Comparison of ENCODE assay signal across 21 mouse cellular contexts in the genomic region with DNA sequence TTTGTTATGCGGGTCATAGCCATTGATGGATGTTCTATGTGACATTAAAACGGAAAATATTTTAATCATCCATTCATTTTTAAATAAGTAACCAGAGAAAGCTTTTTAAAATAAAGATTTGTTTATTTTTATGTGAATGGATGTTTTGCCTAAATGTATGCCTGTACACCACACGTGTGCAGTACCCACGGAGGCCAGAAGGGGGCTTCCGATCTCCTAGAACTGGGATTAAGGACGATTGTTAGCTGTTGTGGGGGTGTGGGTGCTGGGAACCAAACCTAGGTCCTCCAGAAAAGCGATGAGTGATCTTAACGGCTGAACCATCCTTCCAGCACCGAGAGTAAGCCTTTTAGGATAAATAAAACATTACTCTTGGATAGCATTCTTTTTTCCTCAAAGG. TPM values are rescaled to one million over a fixed set of nuclear protein-coding genes. Genes with fewer than 3 reads are reported as not detected.
DNase-seq lines count a peak whose midpoint lies in the region; ATAC-seq and TF ChIP-seq lines count a peak whose summit lies in the region.
"Had no signal": no experiment of that assay in that cellular context is flagged by ENCODE, and none has a peak within 500 bp of the region (broad histone marks: within the 10 kb centered on the region; RNA-seq: fewer than 3 reads in every experiment).

No protein-coding gene starts in this region.

- intact Hi-C loops in heart, adult 2 months (cut with DNase I): no loop called here

- ATAC-seq in heart, embryonic 12.5 days (ENCODE audit: insufficient number of reproducible peaks, low FRiP score): no peak
- no peak for ATAC-seq in lung, embryonic 14.5 days (ENCODE audit: insufficient read depth)
- ATAC-seq: hindbrain, postnatal 0 days had no signal

- no peaks in the 10 kb centered on the region for H3K36me3 ChIP-seq in heart, adult 2 months (ENCODE audit: control insufficient read depth, insufficient read depth, low read length)
- H3K36me3 ChIP-seq in heart, embryonic 12.5 days: no peaks in the 10 kb centered on the region
- no peaks in the 10 kb centered on the region for H3K36me3 ChIP-seq in lung, embryonic 14.5 days (ENCODE audit: insufficient read depth)
- H3K36me3 ChIP-seq in ES-Bruce4 (ENCODE audit: control insufficient read depth, insufficient read depth, low read length, poor library complexity, severe bottlenecking): no peaks in the 10 kb centered on the region
- H3K36me3 ChIP-seq: embryonic facial prominence, embryonic 15.5 days; forebrain, embryonic 10.5 days; heart, embryonic 13.5 days; limb, embryonic 15.5 days; neural tube, embryonic 12.5 days had no signal

- H3K27ac ChIP-seq in heart, adult 2 months: no peak overlapping the region
- no peak overlapping the region for H3K27ac ChIP-seq in heart, embryonic 12.5 days (ENCODE audit: poor library complexity, severe bottlenecking)
- no peak overlapping the region for H3K27ac ChIP-seq in lung, embryonic 14.5 days (ENCODE audit: low read depth)
- no peak overlapping the region for H3K27ac ChIP-seq in ES-Bruce4 (ENCODE audit: insufficient read depth, low read length)
- no peak overlapping the region for H3K27ac ChIP-seq in bone marrow, adult 2 months (ENCODE audit: control insufficient read depth, insufficient read depth, low read depth, low read length, poor library complexity)
- H3K27ac ChIP-seq: embryonic facial prominence, embryonic 15.5 days; forebrain, embryonic 10.5 days; heart, embryonic 13.5 days; hindbrain, postnatal 0 days; limb, embryonic 15.5 days; neural tube, embryonic 12.5 days had no signal

- TF ChIP-seq CTCF in heart, adult 2 months (IDR thresholded peaks at IDR 0.05): peak; percentile 30
- TF ChIP-seq CTCF in lung, embryonic 14.5 days (IDR thresholded peaks at IDR 0.05; ENCODE audit: low read depth): 0 out of 2 replicates have a peak, but pooled peaks have one; percentile 32
- TF ChIP-seq CTCF in ES-Bruce4 (IDR thresholded peaks at IDR 0.05; ENCODE audit: low read depth, low read length): peak; percentile 35
- TF ChIP-seq CTCF in bone marrow, adult 2 months (IDR thresholded peaks at IDR 0.05; ENCODE audit: control insufficient read depth, insufficient read depth, low read length): peak; percentile 11; the same call in 1 of the 2 replicates

- TF ChIP-seq EP300 in heart, adult 2 months (IDR thresholded peaks at IDR 0.05; ENCODE audit: insufficient read depth, low read depth, low read length): no peak
- TF ChIP-seq EP300 in ES-Bruce4 (IDR thresholded peaks at IDR 0.05; ENCODE audit: insufficient read depth, low read depth, low read length): no peak

- H3K27me3 ChIP-seq in heart, adult 2 months (ENCODE audit: control insufficient read depth, insufficient read depth, low read length): no peaks in the 10 kb centered on the region
- no peaks in the 10 kb centered on the region for H3K27me3 ChIP-seq in heart, embryonic 12.5 days (replicated peaks)
- no peaks in the 10 kb centered on the region for H3K27me3 ChIP-seq in lung, embryonic 14.5 days (ENCODE audit: insufficient read depth, low read length)
- H3K27me3 ChIP-seq in ES-Bruce4 (ENCODE audit: control insufficient read depth, insufficient read depth, low read length, poor library complexity, severe bottlenecking): 0 out of 2 replicates have a peak, but pooled peaks cover 1% of the 10 kb centered on the region
- H3K27me3 ChIP-seq: embryonic facial prominence, embryonic 15.5 days; heart, embryonic 13.5 days; limb, embryonic 15.5 days; neural tube, embryonic 12.5 days had no signal

- H3K4me2 ChIP-seq in heart, embryonic 12.5 days: no peak overlapping the region
- no peak overlapping the region for H3K4me2 ChIP-seq in lung, embryonic 14.5 days
- H3K4me2 ChIP-seq: embryonic facial prominence, embryonic 15.5 days; heart, embryonic 13.5 days; limb, embryonic 15.5 days; neural tube, embryonic 12.5 days had no signal

- H3K4me3 ChIP-seq in heart, adult 2 months: no peak overlapping the region
- H3K4me3 ChIP-seq in heart, embryonic 12.5 days: no peak overlapping the region
- H3K4me3 ChIP-seq in lung, embryonic 14.5 days (ENCODE audit: low read depth, low read length): no peak overlapping the region
- H3K4me3 ChIP-seq in ES-Bruce4 (ENCODE audit: low read depth, low read length): no peak overlapping the region
- H3K4me3 ChIP-seq in bone marrow, adult 2 months (replicated peaks; ENCODE audit: control insufficient read depth, low read depth, low read length): no peak overlapping the region
- H3K4me3 ChIP-seq: embryonic facial prominence, embryonic 15.5 days; forebrain, embryonic 10.5 days; heart, embryonic 13.5 days; limb, embryonic 15.5 days; neural tube, embryonic 12.5 days had no signal

- TF ChIP-seq POLR2A in heart, adult 2 months (IDR thresholded peaks at IDR 0.05; ENCODE audit: insufficient read depth, low read depth, low read length): no peak
- TF ChIP-seq POLR2A in ES-Bruce4 (IDR thresholded peaks at IDR 0.05; ENCODE audit: insufficient read depth, low read length): no peak
- TF ChIP-seq POLR2A in bone marrow, adult 2 months (IDR thresholded peaks at IDR 0.05; ENCODE audit: borderline replicate concordance, control insufficient read depth, low read depth, low read length): no peak

- no peaks in the 10 kb centered on the region for H3K79me2 ChIP-seq in heart, adult 2 months (replicated peaks; ENCODE audit: control insufficient read depth, insufficient read depth, low read length)

- DNase-seq in heart, adult 2 months: no peak
- no peak for DNase-seq in lung, embryonic 14.5 days
- DNase-seq in lung, postnatal 4 days: no peak
- no peak for DNase-seq in adrenal gland, adult 2 months
- DNase-seq in right cerebral cortex, postnatal 10 days (ENCODE audit: low spot score in 2 of 2): no peak
- DNase-seq: adrenal gland, postnatal 36 days; cerebellum, adult 9-11 months; gastrocnemius, postnatal 36 days; heart, postnatal 36 days; kidney, adult 9 months; kidney, postnatal 36 days; right cerebral cortex, postnatal 14 days had no signal

- 87% methylated on average over 9 of the region's 9 CpGs for WGBS in heart, adult 2 months
- 84% methylated on average over 9 of the region's 9 CpGs for WGBS in heart, embryonic 12.5 days
- WGBS in lung, embryonic 14.5 days: 89% methylated on average over 9 of the region's 9 CpGs
- WGBS in bone marrow, adult 2 months: 83% methylated on average over 9 of the region's 9 CpGs

- H3K4me1 ChIP-seq in heart, adult 2 months (ENCODE audit: control insufficient read depth, insufficient read depth, low read length): no peaks in the 10 kb centered on the region
- 0 out of 2 replicates have a peak, but pooled peaks cover 4% of the 10 kb centered on the region for H3K4me1 ChIP-seq in heart, embryonic 12.5 days (replicated peaks)
- H3K4me1 ChIP-seq in lung, embryonic 14.5 days (ENCODE audit: insufficient read depth): no peaks in the 10 kb centered on the region
- no peaks in the 10 kb centered on the region for H3K4me1 ChIP-seq in ES-Bruce4 (ENCODE audit: control insufficient read depth, insufficient read depth, low read length)
- no peaks in the 10 kb centered on the region for H3K4me1 ChIP-seq in bone marrow, adult 2 months (ENCODE audit: control insufficient read depth, insufficient read depth, low read length)
- H3K4me1 ChIP-seq: embryonic facial prominence, embryonic 15.5 days; heart, embryonic 13.5 days; limb, embryonic 15.5 days; neural tube, embryonic 12.5 days had no signal

- H3K9ac ChIP-seq in heart, adult 2 months (ENCODE audit: low read depth, low read length): no peak overlapping the region
- H3K9ac ChIP-seq in heart, embryonic 12.5 days: no peak overlapping the region
- H3K9ac ChIP-seq in lung, embryonic 14.5 days: no peak overlapping the region
- no peak overlapping the region for H3K9ac ChIP-seq in ES-Bruce4 (ENCODE audit: low read depth, poor library complexity, severe bottlenecking)
- H3K9ac ChIP-seq: embryonic facial prominence, embryonic 15.5 days; heart, embryonic 13.5 days; limb, embryonic 15.5 days; neural tube, embryonic 12.5 days had no signal

- peaks cover 8% of the 10 kb centered on the region; the same call in 1 of the 2 replicates for H3K9me3 ChIP-seq in heart, embryonic 12.5 days (replicated peaks)
- no peaks in the 10 kb centered on the region; the same call in 1 of the 2 replicates for H3K9me3 ChIP-seq in lung, embryonic 14.5 days (ENCODE audit: low read depth, low read length)
- H3K9me3 ChIP-seq in ES-Bruce4 (replicated peaks; ENCODE audit: control insufficient read depth, insufficient read depth, low read length, poor library complexity, severe bottlenecking): no peaks in the 10 kb centered on the region
- H3K9me3 ChIP-seq: embryonic facial prominence, embryonic 15.5 days; limb, embryonic 15.5 days; neural tube, embryonic 12.5 days had no signal

RNA-seq across cellular contexts. Expression of gene Aox3, which starts 26.1 kb away (rescaled TPM):
- total RNA-seq in heart, adult 2 months (2021): 1 to 10 TPM; 1.2 to 2.0 TPM
- polyA plus RNA-seq in heart, adult 2 months (2012; rRNA removed): 0.50 and 1.2 TPM in 2 replicates
- 0.05 TPM in 1 of 2 replicates, not detected in the other for polyA plus RNA-seq in heart, embryonic 12.5 days (2016; fragmentation: Nextera tagmentation; extraction: Ambion mirVana)
- polyA plus RNA-seq in lung, embryonic 14.5 days (2014; fragmentation: Nextera tagmentation; extraction: Ambion mirVana): 0.91 and 1.1 TPM in 2 replicates
- 0.97 and 1.5 TPM in 2 replicates for polyA plus RNA-seq in ES-Bruce4 (2011; ENCODE audit: insufficient read depth, insufficient read length, low read depth, missing spikeins)
- polyA plus RNA-seq in bone marrow, adult 2 months (2011; ENCODE audit: insufficient read depth, insufficient read length, low replicate concordance, missing spikeins): 1.5 TPM in 1 of 2 replicates, not detected in the other
- total RNA-seq in adrenal gland, adult 2 months (2021): 1 to 10 TPM; 4.2 to 9.4 TPM
- 0.42 and 0.55 TPM in 2 replicates for polyA plus RNA-seq in adrenal gland, adult 2 months (2012; rRNA removed)
- polyA plus RNA-seq: forebrain, embryonic 10.5 days had no signal
